Mouse (Mus musculus): ENCODE measurements around the gene 0610030E20Rik. TPM values are rescaled to one million over a fixed set of nuclear protein-coding genes. Genes with fewer than 3 reads are reported as not detected.
A peak's percentile ranks its signal among the peaks of the same experiment; 100 is the strongest.

The 0610030E20Rik gene
- total RNA-seq (2021) (1 to 10 TPM; 8.2 to 9.1 TPM), polyA plus RNA-seq (2012; rRNA removed) (8.7 and 13.6 TPM in 2 replicates)
- long read RNA-seq, full-length matches to known transcripts: 2 of 3 reads
- long read RNA-seq, partial matches to known transcripts: 0 of 3 reads
- long read RNA-seq, other reads (novel, unspliced or antisense): 1 of 3 reads

DNA sequence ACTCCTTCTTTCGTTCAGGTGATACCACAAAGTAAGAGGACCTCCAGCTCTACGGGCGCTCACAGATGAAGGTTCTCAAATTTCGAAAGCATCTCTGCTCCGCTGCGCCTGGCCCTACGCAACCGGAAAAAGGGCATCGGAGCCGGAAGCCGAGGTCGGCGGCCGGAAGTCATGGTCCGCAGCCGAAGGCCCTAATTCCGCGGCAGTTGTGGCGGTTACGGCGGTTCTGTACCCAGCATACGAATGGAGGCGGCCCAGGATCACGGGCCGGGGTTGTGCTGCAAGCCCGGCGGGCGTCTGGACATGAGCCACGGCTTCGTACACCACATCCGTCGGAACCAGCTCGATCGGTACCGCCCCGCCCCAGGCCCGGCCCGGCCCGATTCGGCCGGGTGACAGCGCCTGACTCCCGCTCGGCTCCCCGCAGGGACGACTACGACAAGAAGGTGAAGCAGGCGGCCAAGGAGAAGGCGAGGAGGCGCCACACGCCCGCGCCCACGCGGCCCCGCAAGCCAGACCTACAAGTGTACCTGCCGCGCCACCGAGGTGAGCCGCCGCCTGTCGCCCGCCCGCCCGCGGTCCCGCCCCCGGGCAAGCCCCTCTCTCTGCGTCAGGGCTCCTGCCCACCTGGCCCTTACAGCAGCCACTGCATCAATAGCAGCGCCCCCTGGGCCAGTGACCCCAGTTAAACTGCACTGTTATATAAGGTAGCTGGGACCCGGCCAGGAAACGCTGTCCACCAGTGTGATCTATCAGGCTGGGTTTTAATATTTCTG is at the start of gene 0610030E20Rik:
0610030E20Rik (plus strand) TSS at position 152 of the 776 bp plus-strand sequence.
- DNase-seq: peak; percentile 85 to 86
- Histone ChIP-seq H3K79me2 (replicated peaks; ENCODE audit: control insufficient read depth, insufficient read depth, low read length) (peaks cover 6% of the 10 kb centered on the region), H3K27me3 (ENCODE audit: control insufficient read depth, insufficient read depth, low read length) (no peaks in the 10 kb centered on the region), H3K27ac (peak within 1 kb of the TSS; percentile 97), H3K36me3 (ENCODE audit: control insufficient read depth, insufficient read depth, low read length) (peaks cover 22% of the 10 kb centered on the region), H3K9ac (ENCODE audit: low read depth, low read length) (peak within 1 kb of the TSS; percentile 95), H3K4me3 (peak within 1 kb of the TSS; percentile 71), H3K4me1 (ENCODE audit: control insufficient read depth, insufficient read depth, low read length) (peaks cover 11% of the 10 kb centered on the region)
- intact Hi-C loops (cut with DNase I): no loop called here
- peak; percentile 45 for TF ChIP-seq CTCF (IDR thresholded peaks at IDR 0.05)
- TF ChIP-seq POLR2A (IDR thresholded peaks at IDR 0.05; ENCODE audit: insufficient read depth, low read depth, low read length): peak; percentile 71
- 0 out of 2 replicates have a peak, but pooled peaks have one; percentile 37 for TF ChIP-seq EP300 (IDR thresholded peaks at IDR 0.05; ENCODE audit: insufficient read depth, low read depth, low read length)
- under 1% methylated on average over 71 of the region's 72 CpGs for WGBS

DNA sequence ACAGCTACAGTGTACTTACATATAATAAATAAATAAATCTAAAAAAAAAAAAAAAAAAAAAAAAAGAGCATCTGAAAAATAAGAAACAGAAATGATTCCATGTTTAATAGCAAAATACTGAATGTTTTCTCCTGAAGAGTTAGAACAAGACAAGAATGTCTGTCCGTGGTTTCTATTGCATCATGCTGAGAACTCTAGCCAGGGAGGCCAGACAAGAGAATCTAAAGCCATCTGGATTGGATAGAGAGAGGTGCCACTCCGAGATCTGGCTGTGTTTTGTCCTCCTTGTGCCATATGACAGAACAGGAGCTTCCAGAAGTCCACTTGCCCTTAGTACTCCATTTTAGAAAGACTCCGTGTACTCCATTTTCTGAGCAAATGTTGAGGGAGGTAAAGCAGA is 49.3 kb upstream of the 0610030E20Rik start:
- Histone ChIP-seq H3K36me3 (ENCODE audit: control insufficient read depth, insufficient read depth, low read length) (no peaks in the 10 kb centered on the region), H3K79me2 (replicated peaks; ENCODE audit: control insufficient read depth, insufficient read depth, low read length) (no peaks in the 10 kb centered on the region), H3K4me1 (ENCODE audit: control insufficient read depth, insufficient read depth, low read length) (no peaks in the 10 kb centered on the region; the same call in 1 of the 2 replicates), H3K9ac (ENCODE audit: low read depth, low read length) (no peak overlapping the region), H3K4me3 (no peak overlapping the region), H3K27ac (no peak overlapping the region), H3K27me3 (ENCODE audit: control insufficient read depth, insufficient read depth, low read length) (no peaks in the 10 kb centered on the region)
- no peak for TF ChIP-seq POLR2A (IDR thresholded peaks at IDR 0.05; ENCODE audit: insufficient read depth, low read depth, low read length)
- TF ChIP-seq EP300 (IDR thresholded peaks at IDR 0.05; ENCODE audit: insufficient read depth, low read depth, low read length): no peak
- no peak for TF ChIP-seq CTCF (IDR thresholded peaks at IDR 0.05)
- intact Hi-C loops (cut with DNase I): no loop called here
- DNase-seq: no peak
- 81% methylated on average over 3 of the region's 3 CpGs for WGBS

DNA sequence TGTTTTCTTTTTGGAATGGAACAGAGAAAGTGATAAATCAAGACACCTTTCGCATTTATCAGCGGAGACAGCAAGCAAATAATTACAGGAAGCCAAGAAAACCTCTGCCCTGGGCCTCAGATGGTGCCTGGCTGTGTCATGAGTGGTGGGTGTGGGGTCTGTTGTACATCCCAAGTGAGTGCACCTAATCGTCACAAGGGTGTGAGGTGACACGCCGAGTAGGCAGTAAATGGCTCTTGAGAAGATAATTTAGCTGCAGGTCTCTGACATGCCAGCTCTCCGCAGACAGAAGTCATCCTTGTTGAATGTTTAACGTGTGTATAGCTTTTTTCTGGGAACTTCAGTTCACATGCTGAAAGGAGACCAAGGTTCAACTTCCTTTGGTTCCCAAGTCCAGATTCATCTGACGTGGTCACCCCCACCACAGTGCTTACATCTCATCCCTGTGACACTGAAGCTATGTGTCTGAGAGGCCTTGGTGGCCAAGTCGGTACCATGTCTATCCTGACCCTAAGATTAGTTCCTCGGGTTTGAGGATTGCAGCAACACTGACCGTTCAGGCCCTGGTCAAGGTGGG is 44.7 kb upstream of the 0610030E20Rik start:
- Histone ChIP-seq H3K4me1 (ENCODE audit: control insufficient read depth, insufficient read depth, low read length) (no peaks in the 10 kb centered on the region), H3K9ac (ENCODE audit: low read depth, low read length) (no peak overlapping the region), H3K27ac (no peak overlapping the region), H3K27me3 (ENCODE audit: control insufficient read depth, insufficient read depth, low read length) (no peaks in the 10 kb centered on the region), H3K4me3 (no peak overlapping the region), H3K79me2 (replicated peaks; ENCODE audit: control insufficient read depth, insufficient read depth, low read length) (no peaks in the 10 kb centered on the region), H3K36me3 (ENCODE audit: control insufficient read depth, insufficient read depth, low read length) (no peaks in the 10 kb centered on the region)
- DNase-seq: no peak
- TF ChIP-seq POLR2A (IDR thresholded peaks at IDR 0.05; ENCODE audit: insufficient read depth, low read depth, low read length): no peak
- TF ChIP-seq CTCF (IDR thresholded peaks at IDR 0.05): no peak
- no peak for TF ChIP-seq EP300 (IDR thresholded peaks at IDR 0.05; ENCODE audit: insufficient read depth, low read depth, low read length)
- intact Hi-C loops (cut with DNase I): no loop called here
- 79% methylated on average over 11 of the region's 11 CpGs for WGBS

DNA sequence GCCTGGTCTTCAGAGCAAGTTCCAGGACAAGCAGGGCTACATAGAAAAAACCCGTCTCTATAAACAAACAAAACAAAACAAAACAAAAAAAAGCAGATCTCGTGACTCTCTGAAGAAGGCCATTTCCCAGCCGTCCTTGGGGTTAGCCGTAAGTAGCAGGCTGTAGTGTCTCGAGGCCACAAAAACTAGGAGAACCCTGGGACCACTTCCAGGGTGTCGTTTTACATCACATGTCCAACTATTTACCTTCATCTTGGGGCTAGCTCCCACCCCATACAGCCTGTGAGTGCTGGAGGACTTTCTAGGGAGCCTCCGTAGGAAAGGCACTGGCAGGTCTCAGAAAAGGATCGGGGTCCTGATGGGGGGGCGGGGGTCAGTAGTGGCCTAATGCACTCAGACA is 43.6 kb upstream of the 0610030E20Rik start:
- Histone ChIP-seq H3K27ac (no peak overlapping the region), H3K27me3 (ENCODE audit: control insufficient read depth, insufficient read depth, low read length) (no peaks in the 10 kb centered on the region)
- intact Hi-C loops (cut with DNase I): no loop called here

GRCm38 (mm10) chr6:72312198-72312597 is 34.9 kb upstream of the 0610030E20Rik start:
- Histone ChIP-seq H3K4me3 (no peak overlapping the region), H3K9ac (ENCODE audit: low read depth, low read length) (no peak overlapping the region), H3K27me3 (ENCODE audit: control insufficient read depth, insufficient read depth, low read length) (no peaks in the 10 kb centered on the region), H3K27ac (no peak overlapping the region), H3K4me1 (ENCODE audit: control insufficient read depth, insufficient read depth, low read length) (no peaks in the 10 kb centered on the region), H3K79me2 (replicated peaks; ENCODE audit: control insufficient read depth, insufficient read depth, low read length) (no peaks in the 10 kb centered on the region), H3K36me3 (ENCODE audit: control insufficient read depth, insufficient read depth, low read length) (no peaks in the 10 kb centered on the region)
- TF ChIP-seq EP300 (IDR thresholded peaks at IDR 0.05; ENCODE audit: insufficient read depth, low read depth, low read length) (no peak), POLR2A (IDR thresholded peaks at IDR 0.05; ENCODE audit: insufficient read depth, low read depth, low read length) (no peak), CTCF (IDR thresholded peaks at IDR 0.05) (no peak)
- WGBS: 93% methylated on average over 3 of the region's 3 CpGs
- DNase-seq: no peak
- intact Hi-C loops (cut with DNase I): no loop called here

More for the DNA sequence above, 43.6 kb upstream of the 0610030E20Rik start:
- no peak overlapping the region for H3K9ac ChIP-seq (ENCODE audit: low read depth, low read length)
- TF ChIP-seq CTCF (IDR thresholded peaks at IDR 0.05) (no peak), EP300 (IDR thresholded peaks at IDR 0.05; ENCODE audit: insufficient read depth, low read depth, low read length) (no peak), POLR2A (IDR thresholded peaks at IDR 0.05; ENCODE audit: insufficient read depth, low read depth, low read length) (no peak)
- H3K4me3 ChIP-seq: no peak overlapping the region
- 71% methylated on average over 9 of the region's 9 CpGs for WGBS
- H3K79me2 ChIP-seq (replicated peaks; ENCODE audit: control insufficient read depth, insufficient read depth, low read length): no peaks in the 10 kb centered on the region
- no peaks in the 10 kb centered on the region for H3K4me1 ChIP-seq (ENCODE audit: control insufficient read depth, insufficient read depth, low read length)
- DNase-seq: no peak
- no peaks in the 10 kb centered on the region for H3K36me3 ChIP-seq (ENCODE audit: control insufficient read depth, insufficient read depth, low read length)

All from heart, adult 2 months (tissue).